Mouse (Mus musculus) T-cell, adult 2 months (primary cell): ENCODE data around the gene Mgat1.

Experiments
- DNase-seq: peaks from one replicate; pipeline ENCODE4 v3.0.0; 2022; ENCODE audit warnings: low spot score

Mgat1 gene

GRCm38 (mm10) chr11:49242944-49243626, 906 bp upstream of the Mgat1 start:
- DNase-seq = no peak

- no peak for DNase-seq
These were observed 572 bp downstream of the Mgat1 start for GRCm38 (mm10) chr11:49244595-49244930.

- no peak for DNase-seq
These were observed 1.2 kb downstream of the Mgat1 start for GRCm38 (mm10) chr11:49245176-49245575.

DNA sequence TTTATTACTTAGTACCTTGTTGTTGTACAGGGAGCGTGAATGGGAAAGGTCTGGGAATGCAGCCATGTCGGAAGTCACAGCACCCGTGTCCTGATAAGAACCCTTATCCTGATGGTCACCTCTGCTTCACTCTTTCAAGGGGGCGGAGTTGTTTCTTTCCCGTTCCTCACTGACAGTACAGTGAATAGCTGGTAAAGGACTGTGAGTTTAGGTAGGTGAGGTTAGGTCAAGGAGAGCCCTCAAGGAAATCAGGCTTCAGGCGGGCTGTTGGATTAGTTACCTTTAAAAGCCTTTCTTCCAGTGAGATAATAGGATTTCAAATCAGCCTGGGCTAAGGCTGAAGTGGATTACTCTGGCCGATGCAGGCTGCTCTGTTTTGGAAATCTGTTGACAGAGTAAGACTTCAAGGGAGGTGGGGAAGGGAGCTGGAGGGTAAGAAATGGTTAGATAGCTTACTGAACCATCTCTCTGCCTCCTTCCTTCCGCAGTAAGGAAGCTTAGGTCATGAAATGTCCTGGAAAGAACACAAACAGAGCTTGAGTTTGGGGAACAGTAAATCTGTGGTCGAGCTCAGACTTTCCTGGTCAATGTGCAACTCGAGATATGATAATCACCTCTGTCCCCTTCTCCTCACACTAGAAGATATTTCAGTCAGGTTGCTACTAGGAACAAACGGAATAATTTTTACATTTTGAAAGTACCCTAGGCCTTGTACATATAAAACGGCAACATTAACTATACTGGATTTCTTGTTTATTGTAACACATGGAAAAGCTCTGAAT, 1.8 kb downstream of the Mgat1 start:
- DNase-seq = no peak

- DNase-seq = no peak
These were observed 2.5 kb downstream of the Mgat1 start for GRCm38 (mm10) chr11:49246523-49246922.

DNA sequence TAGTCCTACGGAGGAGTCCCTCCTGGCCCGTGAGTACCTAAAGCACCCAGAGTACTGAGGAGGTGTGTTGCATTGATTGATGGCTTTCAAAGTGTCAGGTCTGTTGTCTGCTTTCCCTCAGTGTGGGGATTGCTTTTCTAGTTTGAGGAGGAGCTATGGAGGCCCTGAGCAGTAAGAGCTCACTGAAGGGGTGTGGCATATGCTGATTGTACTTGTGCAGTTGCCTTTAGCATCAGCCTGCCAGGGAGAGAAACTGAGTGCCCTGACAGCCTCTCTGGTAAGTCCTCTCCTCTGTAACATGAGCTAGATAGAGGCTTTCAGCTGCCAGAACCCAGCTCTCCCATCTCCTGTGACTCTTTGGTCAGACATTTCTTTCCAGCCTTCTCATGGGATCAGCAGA, 3.3 kb downstream of the Mgat1 start:
- no peak for DNase-seq

DNA sequence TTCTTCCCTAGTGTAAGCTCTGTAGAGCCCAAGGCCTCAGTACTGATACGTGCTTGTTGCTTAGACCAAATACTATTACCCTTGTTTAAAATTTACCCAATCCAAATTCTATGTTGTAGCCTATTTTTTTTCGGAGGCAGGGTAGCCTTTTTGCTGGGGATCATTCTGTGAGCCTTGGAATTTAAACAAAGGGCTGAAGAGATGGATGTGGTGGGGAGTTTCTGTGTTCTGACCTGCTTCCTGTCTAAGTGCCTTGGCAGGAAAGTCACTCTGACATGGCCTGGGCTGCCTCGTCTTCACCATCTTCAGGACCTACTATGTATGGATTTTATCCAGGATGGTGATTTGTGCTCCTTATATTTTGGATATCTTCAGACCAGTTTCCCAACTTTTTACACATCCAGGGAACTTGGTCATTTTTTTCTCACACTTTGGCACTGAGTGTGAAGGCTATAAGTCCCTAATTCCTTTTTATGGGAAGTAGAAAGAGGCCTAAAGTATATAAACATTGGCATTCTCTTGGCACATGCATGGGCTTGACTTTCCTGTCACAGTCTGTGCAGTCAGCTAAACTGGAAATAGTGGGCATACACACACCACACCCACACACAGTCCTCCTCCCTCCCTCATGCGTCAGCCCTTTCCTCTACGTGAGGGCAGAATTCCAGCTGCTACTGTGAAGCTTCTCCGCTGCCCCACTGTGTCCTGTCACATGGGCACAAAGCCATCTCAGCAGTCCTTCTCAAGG, 4.4 kb downstream of the Mgat1 start:
- DNase-seq = no peak

DNA sequence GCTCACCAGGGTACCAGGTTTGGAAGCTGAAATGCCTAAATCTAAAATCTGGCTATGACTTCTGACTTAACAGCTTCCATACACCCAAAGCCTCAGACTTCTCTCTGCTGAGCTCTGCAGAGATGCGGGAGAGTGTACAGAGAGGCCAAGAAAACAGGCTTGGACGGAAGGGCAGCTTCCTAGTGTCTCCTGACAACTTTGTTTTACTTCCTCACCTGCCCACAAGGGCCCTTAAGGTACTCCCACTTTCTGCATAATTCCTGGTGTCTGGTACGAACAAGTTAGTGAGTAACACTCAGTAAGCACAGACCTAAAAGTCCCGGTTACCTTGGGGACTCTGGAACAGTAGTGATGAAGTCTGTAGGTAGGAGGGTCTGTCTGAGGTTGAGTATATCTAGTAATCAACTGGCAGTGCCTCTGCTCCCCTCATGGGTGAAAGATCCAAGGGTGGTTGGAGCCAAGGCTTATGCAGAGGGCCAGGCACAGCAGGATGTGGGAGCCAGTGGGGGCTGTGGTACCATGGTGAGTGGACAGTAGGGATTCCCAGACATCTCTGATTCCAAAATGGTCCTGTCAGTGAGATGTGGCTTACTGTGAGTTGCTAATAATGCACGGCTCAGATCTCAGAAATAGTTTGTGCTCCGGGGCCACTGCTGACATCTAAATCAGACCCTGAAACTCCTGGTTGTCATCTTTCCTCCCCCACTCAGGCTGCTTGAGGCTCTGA, 5.1 kb downstream of the Mgat1 start:
- no peak for DNase-seq

GRCm38 (mm10) chr11:49249811-49250421, 5.9 kb downstream of the Mgat1 start:
- DNase-seq = peak; percentile 70

DNA sequence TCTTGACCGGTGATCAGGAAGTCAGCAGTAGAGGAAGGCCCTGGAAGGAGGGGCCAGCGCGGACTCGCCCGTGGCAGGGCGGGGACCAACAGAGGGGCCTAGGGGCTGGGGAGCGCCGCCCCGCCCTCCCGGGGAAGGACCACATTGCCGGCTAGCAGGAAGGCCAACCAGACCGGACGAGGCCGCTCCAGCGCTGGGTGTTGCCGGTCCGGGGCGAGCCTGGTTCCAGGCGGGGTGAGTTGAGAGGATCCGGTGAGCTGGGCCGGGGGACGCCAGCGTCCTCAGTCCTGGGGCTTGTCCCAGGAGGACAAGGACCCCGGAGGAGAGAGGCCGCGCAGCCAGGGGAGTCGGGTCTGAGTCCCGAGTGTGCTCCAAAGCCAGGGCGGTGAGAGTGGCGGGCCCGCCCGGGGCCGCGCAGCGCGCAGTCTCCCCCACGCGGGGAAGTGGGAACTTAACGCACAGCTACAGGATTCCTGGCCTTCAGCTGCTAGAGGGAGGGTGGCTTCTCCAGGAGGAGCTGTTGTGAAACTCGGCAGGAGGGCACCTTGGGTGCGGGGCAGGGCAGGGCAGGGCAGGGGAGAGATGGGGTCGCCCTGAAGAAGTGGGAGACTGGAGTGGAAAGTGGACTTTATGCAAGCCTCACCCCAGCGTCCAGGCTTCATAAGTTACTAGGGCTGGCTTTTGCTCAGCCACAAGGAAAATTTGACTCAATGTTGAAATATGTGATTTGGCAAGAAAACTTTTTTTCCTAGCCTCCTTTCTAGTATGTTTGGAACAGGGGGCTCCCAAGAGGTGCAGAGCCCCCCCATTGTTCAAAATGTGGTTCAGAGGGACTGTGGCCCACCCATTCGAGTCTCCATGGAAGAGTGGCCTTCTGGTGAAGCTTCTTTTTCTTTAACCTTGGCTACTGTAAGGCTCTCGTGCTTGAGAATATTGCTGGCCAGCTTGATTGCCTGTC, 6.7 kb downstream of the Mgat1 start:
- peak; percentile 67 for DNase-seq

DNA sequence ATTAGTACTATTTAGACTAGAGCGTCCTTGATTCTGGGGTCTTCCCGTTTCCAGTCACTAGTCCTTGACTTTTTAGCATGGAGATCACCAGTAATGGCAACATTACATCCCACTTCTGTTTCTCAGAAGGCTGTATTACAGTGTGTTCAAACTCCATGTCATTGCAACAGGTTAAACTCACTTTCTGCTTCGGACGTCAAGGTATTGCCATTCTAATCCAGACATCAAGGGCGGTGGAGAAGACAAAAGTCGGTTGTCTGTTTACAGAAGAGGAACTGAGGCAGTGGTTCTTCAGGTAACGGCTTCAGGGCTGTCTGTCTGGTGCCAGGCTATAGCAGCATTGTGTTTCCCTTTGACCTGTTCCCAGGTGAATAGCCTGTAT, 7.4 kb downstream of the Mgat1 start:
- no peak for DNase-seq

DNA sequence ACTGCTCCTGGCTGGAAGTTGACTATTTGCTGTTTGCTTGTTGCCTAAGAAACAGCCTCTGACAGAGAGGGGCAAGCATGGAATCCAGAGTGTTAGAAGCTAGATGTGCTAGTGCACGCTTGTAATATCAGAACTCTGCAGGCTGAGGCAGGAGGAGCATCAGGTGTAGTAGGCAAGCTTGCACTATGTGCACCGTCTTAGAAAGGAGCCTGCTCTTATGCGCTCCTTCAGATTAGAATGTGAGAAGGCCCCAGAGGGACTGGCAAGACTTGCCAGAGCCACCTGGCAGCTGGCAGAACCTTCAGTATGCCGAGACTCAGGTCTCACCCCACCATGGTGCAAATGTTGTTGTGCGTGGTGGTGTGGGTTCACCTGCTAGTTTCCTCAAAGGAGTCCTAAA, 8.1 kb downstream of the Mgat1 start:
- DNase-seq = no peak

- DNase-seq = no peak
These were observed 9.0 kb downstream of the Mgat1 start for GRCm38 (mm10) chr11:49253035-49253434.

DNA sequence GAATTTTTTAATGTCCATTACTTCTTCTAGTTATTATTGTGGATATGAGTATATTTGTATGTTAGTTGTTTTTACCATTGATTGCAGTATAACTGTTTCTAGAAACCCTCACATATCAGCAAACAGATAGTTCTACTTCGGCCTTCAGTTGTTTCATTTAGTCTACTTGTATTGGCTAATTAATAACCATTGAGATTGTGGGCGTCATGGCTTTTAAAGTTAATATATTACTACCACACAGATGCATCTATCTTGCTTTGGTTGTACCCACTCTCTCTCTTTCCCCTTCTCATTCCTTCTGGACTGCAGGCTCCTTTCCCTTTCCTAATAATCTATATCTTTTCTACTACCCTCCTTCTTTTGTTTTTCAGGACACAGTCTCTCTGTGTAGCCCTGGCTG, 15.3 kb downstream of the Mgat1 start:
- no peak for DNase-seq

DNA sequence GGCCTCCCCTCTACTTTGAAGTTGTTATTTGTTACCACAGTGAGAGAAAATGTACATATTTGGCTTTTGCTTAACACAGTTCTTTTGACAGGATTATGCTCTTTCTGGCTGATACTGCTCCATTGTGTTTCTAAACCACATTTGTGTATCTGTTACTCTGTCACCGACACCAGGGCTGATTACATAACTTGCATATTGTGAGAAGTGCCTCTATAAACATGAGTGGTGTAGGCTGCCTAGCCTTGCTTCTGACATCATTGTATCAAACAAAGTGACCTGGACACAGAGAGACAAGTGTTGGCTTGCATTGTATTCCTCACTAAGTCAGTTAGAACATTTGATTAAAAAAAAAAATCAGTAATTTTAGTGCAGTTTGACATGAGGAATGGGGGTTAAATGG, 15.8 kb downstream of the Mgat1 start:
- no peak for DNase-seq

DNA sequence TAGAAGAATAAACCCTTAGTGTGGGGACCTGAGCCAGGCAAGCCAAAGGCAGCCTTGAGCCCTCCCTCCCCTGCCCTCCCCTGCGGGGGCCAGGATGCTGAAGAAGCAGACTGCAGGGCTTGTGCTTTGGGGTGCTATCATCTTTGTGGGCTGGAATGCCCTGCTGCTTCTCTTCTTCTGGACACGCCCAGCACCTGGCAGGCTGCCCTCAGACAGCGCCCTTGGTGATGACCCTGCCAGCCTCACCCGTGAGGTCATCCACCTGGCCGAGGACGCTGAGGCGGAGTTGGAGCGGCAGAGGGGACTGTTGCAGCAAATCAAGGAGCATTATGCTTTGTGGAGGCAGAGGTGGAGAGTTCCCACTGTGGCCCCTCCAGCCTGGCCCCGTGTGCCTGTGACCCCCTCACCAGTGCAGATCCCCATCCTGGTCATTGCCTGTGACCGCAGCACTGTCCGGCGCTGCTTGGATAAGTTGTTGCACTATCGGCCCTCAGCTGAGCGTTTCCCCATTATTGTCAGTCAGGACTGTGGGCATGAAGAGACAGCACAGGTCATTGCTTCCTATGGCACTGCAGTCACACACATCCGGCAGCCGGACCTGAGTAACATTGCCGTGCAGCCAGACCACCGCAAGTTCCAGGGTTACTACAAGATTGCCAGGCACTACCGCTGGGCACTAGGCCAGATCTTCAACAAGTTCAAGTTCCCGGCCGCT, 16.8 kb downstream of the Mgat1 start:
- no peak for DNase-seq

DNA sequence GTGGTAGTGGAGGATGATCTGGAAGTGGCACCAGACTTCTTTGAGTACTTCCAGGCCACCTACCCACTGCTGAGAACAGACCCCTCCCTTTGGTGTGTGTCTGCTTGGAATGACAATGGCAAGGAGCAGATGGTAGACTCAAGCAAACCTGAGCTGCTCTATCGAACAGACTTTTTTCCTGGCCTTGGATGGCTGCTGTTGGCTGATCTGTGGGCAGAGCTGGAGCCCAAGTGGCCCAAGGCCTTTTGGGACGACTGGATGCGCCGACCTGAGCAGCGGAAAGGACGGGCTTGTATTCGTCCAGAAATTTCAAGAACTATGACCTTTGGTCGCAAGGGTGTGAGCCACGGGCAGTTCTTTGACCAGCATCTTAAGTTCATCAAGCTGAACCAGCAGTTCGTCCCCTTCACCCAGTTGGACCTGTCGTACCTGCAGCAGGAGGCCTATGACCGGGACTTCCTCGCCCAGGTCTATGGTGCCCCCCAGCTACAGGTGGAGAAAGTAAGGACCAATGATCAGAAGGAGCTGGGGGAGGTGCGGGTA, 17.4 kb downstream of the Mgat1 start:
- DNase-seq = no peak

GRCm38 (mm10) chr11:49262286-49262685, 18.3 kb downstream of the Mgat1 start:
- no peak for DNase-seq

DNA sequence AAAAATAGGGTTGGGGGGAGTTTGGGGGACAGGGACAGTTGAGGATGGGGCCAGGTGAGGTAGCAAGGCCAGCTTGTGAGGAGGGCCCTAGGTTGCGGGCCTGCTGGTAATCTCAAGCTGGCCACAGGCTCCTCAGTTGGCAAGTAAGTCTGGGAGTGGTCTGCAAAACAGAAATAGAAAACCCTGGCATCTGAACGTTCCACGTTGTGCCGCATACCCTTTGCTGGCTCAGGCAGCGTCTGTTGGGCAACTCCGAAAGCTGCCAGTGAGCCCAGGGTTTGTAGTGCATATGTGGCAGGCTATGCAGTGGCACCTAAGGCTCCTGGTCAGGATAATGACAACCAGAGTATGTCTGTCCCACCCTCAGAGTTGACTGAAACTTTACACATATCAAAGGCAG, 19.2 kb downstream of the Mgat1 start:
- DNase-seq = no peak

- no peak for DNase-seq
These were observed 20.1 kb downstream of the Mgat1 start for GRCm38 (mm10) chr11:49264081-49264480.
